Mouse (Mus musculus) midbrain, embryonic 10.5 days (tissue): Measurements from ENCODE around the gene Vps13d. TPM values are rescaled to one million over a fixed set of nuclear protein-coding genes. Genes with fewer than 3 reads are reported as not detected.

ENCODE experiments used
- DNase-seq: peaks from one replicate; pipeline ENCODE4 v3.0.0-alpha.2; 2017; ENCODE audit warnings: low spot score
- H3K27ac ChIP-seq: fragments of 300-500 bp; sonication (generic); replicated peaks from 2 replicates; pipeline ENCODE4 v1.5.1; 2016; ENCODE audit warnings: mild to moderate bottlenecking
- H3K27me3 ChIP-seq: fragments of 300-500 bp; sonication (generic); 2 replicates; pipeline ENCODE4 v1.6.1; 2016; ENCODE audit warnings: low read depth, mild to moderate bottlenecking; ENCODE audit not compliant: poor library complexity, severe bottlenecking
- H3K36me3 ChIP-seq: fragments of 300-500 bp; sonication (generic); 2 replicates; pipeline ENCODE4 v1.6.1; 2016; ENCODE audit warnings: mild to moderate bottlenecking, moderate library complexity
- H3K4me1 ChIP-seq: fragments of 300-500 bp; sonication (generic); 2 replicates; pipeline ENCODE4 v1.6.1; 2016
- H3K4me3 ChIP-seq: fragments of 300-500 bp; sonication (generic); 2 replicates; pipeline ENCODE4 v1.5.1; 2016; ENCODE audit warnings: mild to moderate bottlenecking, moderate library complexity
- H3K9me3 ChIP-seq: fragments of 300-500 bp; sonication (generic); replicated peaks from 2 replicates; pipeline ENCODE4 v1.6.1; 2016; ENCODE audit warnings: mild to moderate bottlenecking
- WGBS: fragments of 180-500 bp; shearing (Covaris S2); methylation state at CpG from one replicate; pipeline ENCODE4 v1.1.7; 2016; 5-methylcytosine and 5-hydroxymethylcytosine counted together
- polyA plus RNA-seq: library from polyadenylated mRNA; unstranded; fragments of >200 nt; fragmentation: Nextera tagmentation; extraction: Ambion mirVana; gene quantifications from 2 replicates; pipeline ENCODE4 v1.2.1, GENCODE M21; 2016

The Vps13d gene
- polyA plus RNA-seq, 1 experiment from 2014 or later, result 3.4 TPM

- peaks cover 4% of the 10 kb centered on the region; the same call in 1 of the 2 replicates for H3K36me3 ChIP-seq
- H3K9me3 ChIP-seq, result no peaks in the 10 kb centered on the region
- no peak overlapping the region for H3K27ac ChIP-seq
- 81% methylated on average over 2 of the region's 2 CpGs for WGBS
- H3K4me1 ChIP-seq, result peaks cover 28% of the 10 kb centered on the region
- no peak overlapping the region for H3K4me3 ChIP-seq
- no peaks in the 10 kb centered on the region for H3K27me3 ChIP-seq
- no peak for DNase-seq
Measured at GRCm38 (mm10) chr4:144980110-144980509, 214.7 kb downstream of the Vps13d start.

- 94% methylated on average over 6 of the region's 6 CpGs for WGBS
- Histone ChIP-seq H3K4me3 (no peak overlapping the region), H3K27ac (no peak overlapping the region)
Measured at GRCm38 (mm10) chr4:144978039-144978438, 216.8 kb downstream of the Vps13d start.

GRCm38 (mm10) chr4:144977057-144977456, 217.7 kb downstream of the Vps13d start:
- Histone ChIP-seq H3K27ac (no peak overlapping the region), H3K4me3 (no peak overlapping the region), H3K36me3 (no peaks in the 10 kb centered on the region), H3K9me3 (no peaks in the 10 kb centered on the region), H3K27me3 (no peaks in the 10 kb centered on the region), H3K4me1 (peaks cover 16% of the 10 kb centered on the region)
- DNase-seq, result no peak
- 72% methylated on average over 1 of the region's 1 CpGs for WGBS

More at GRCm38 (mm10) chr4:144978039-144978438, 216.8 kb downstream of the Vps13d start:
- Histone ChIP-seq H3K36me3 (peaks cover 2% of the 10 kb centered on the region; the same call in 1 of the 2 replicates), H3K4me1 (peaks cover 16% of the 10 kb centered on the region), H3K9me3 (no peaks in the 10 kb centered on the region), H3K27me3 (no peaks in the 10 kb centered on the region)
- no peak for DNase-seq

GRCm38 (mm10) chr4:144975505-144975904, 219.3 kb downstream of the Vps13d start:
- peaks cover 16% of the 10 kb centered on the region for H3K4me1 ChIP-seq
- no peak overlapping the region for H3K4me3 ChIP-seq
- H3K36me3 ChIP-seq, result no peaks in the 10 kb centered on the region
- DNase-seq, result no peak
- H3K9me3 ChIP-seq, result no peaks in the 10 kb centered on the region
- WGBS, result 59% methylated on average over 2 of the region's 2 CpGs
- H3K27ac ChIP-seq, result peak overlapping the region; percentile 28
- no peaks in the 10 kb centered on the region for H3K27me3 ChIP-seq

GRCm38 (mm10) chr4:144974458-144974857, 220.3 kb downstream of the Vps13d start:
- DNase-seq, result no peak
- 0 out of 2 replicates have a peak, but pooled peaks cover 2% of the 10 kb centered on the region for H3K36me3 ChIP-seq
- H3K27me3 ChIP-seq, result no peaks in the 10 kb centered on the region
- H3K4me3 ChIP-seq, result no peak overlapping the region
- H3K27ac ChIP-seq, result no peak overlapping the region
- H3K4me1 ChIP-seq, result peaks cover 16% of the 10 kb centered on the region
- H3K9me3 ChIP-seq, result no peaks in the 10 kb centered on the region
- WGBS, result 87% methylated on average over 3 of the region's 3 CpGs

GRCm38 (mm10) chr4:144972948-144973720, 221.7 kb downstream of the Vps13d start:
- no peak for DNase-seq
- Histone ChIP-seq H3K9me3 (no peaks in the 10 kb centered on the region), H3K4me3 (no peak overlapping the region), H3K36me3 (0 out of 2 replicates have a peak, but pooled peaks cover 2% of the 10 kb centered on the region), H3K4me1 (peaks cover 16% of the 10 kb centered on the region), H3K27ac (no peak overlapping the region), H3K27me3 (no peaks in the 10 kb centered on the region)
- 91% methylated on average over 6 of the region's 6 CpGs for WGBS

- no peak for DNase-seq
- Histone ChIP-seq H3K9me3 (no peaks in the 10 kb centered on the region), H3K27me3 (no peaks in the 10 kb centered on the region), H3K27ac (no peak overlapping the region), H3K36me3 (0 out of 2 replicates have a peak, but pooled peaks cover 2% of the 10 kb centered on the region), H3K4me3 (no peak overlapping the region), H3K4me1 (peaks cover 10% of the 10 kb centered on the region)
- WGBS, result 98% methylated on average over 2 of the region's 2 CpGs
Measured at GRCm38 (mm10) chr4:144971048-144971447, 223.8 kb downstream of the Vps13d start.

- no peaks in the 10 kb centered on the region for H3K9me3 ChIP-seq
- DNase-seq, result no peak
Measured at GRCm38 (mm10) chr4:144969030-144969429, 225.8 kb downstream of the Vps13d start.

GRCm38 (mm10) chr4:144968371-144968770, 226.4 kb downstream of the Vps13d start:
- Histone ChIP-seq H3K36me3 (0 out of 2 replicates have a peak, but pooled peaks cover 2% of the 10 kb centered on the region), H3K4me1 (no peaks in the 10 kb centered on the region), H3K27ac (no peak overlapping the region), H3K27me3 (no peaks in the 10 kb centered on the region), H3K4me3 (no peak overlapping the region), H3K9me3 (no peaks in the 10 kb centered on the region)
- no peak for DNase-seq
- 92% methylated on average over 3 of the region's 3 CpGs for WGBS

More at GRCm38 (mm10) chr4:144969030-144969429, 225.8 kb downstream of the Vps13d start:
- 0 out of 2 replicates have a peak, but pooled peaks cover 2% of the 10 kb centered on the region for H3K36me3 ChIP-seq
- WGBS, result 86% methylated on average over 6 of the region's 6 CpGs
- no peak overlapping the region for H3K27ac ChIP-seq
- no peak overlapping the region for H3K4me3 ChIP-seq
- no peaks in the 10 kb centered on the region for H3K4me1 ChIP-seq
- no peaks in the 10 kb centered on the region for H3K27me3 ChIP-seq

- no peaks in the 10 kb centered on the region for H3K27me3 ChIP-seq
- WGBS, result 85% methylated on average over 2 of the region's 2 CpGs
- DNase-seq, result no peak
- H3K36me3 ChIP-seq, result 0 out of 2 replicates have a peak, but pooled peaks cover 2% of the 10 kb centered on the region
- no peak overlapping the region for H3K4me3 ChIP-seq
- no peak overlapping the region for H3K27ac ChIP-seq
- H3K9me3 ChIP-seq, result no peaks in the 10 kb centered on the region
- H3K4me1 ChIP-seq, result peaks cover 7% of the 10 kb centered on the region
Measured at GRCm38 (mm10) chr4:144965255-144965654, 229.6 kb downstream of the Vps13d start.

GRCm38 (mm10) chr4:144961696-144962095, 233.1 kb downstream of the Vps13d start:
- no peak for DNase-seq
- Histone ChIP-seq H3K27ac (no peak overlapping the region), H3K36me3 (no peaks in the 10 kb centered on the region), H3K27me3 (no peaks in the 10 kb centered on the region), H3K4me1 (peaks cover 7% of the 10 kb centered on the region), H3K9me3 (no peaks in the 10 kb centered on the region), H3K4me3 (no peak overlapping the region)
- WGBS, result 90% methylated on average over 3 of the region's 3 CpGs

- Histone ChIP-seq H3K9me3 (no peaks in the 10 kb centered on the region), H3K4me1 (peaks cover 7% of the 10 kb centered on the region), H3K27me3 (no peaks in the 10 kb centered on the region), H3K27ac (no peak overlapping the region), H3K36me3 (no peaks in the 10 kb centered on the region), H3K4me3 (no peak overlapping the region)
- 88% methylated on average over 4 of the region's 4 CpGs for WGBS
- no peak for DNase-seq
Measured at GRCm38 (mm10) chr4:144961232-144961631, 233.6 kb downstream of the Vps13d start.

- H3K27me3 ChIP-seq, result no peaks in the 10 kb centered on the region
- H3K9me3 ChIP-seq, result no peaks in the 10 kb centered on the region
- DNase-seq, result no peak
- no peak overlapping the region for H3K4me3 ChIP-seq
- H3K4me1 ChIP-seq, result peaks cover 7% of the 10 kb centered on the region
- no peak overlapping the region for H3K27ac ChIP-seq
- H3K36me3 ChIP-seq, result no peaks in the 10 kb centered on the region
- 69% methylated on average over 8 of the region's 8 CpGs for whole genome bisulfite sequencing
Measured at GRCm38 (mm10) chr4:144960188-144960904, 234.5 kb downstream of the Vps13d start.
